ENCODE assay signal across 8 mouse cellular contexts in genomic region chr12:110696173-110696974, GRCm38 (mm10). TPM values are rescaled to one million over a fixed set of nuclear protein-coding genes. Genes with fewer than 3 reads are reported as not detected.
DNase-seq lines count a peak whose midpoint lies in the region; ATAC-seq and TF ChIP-seq lines count a peak whose summit lies in the region.

No protein-coding gene starts in this region.

- H3K36me3 ChIP-seq in embryonic facial prominence, embryonic 13.5 days: peaks cover 23% of the 10 kb centered on the region
- peaks cover 26% of the 10 kb centered on the region for H3K36me3 ChIP-seq in limb, embryonic 14.5 days (ENCODE audit: control insufficient read depth, insufficient read depth, low read length)
- H3K36me3 ChIP-seq in midbrain, postnatal 0 days (ENCODE audit: insufficient read depth, low read length): peaks cover 9% of the 10 kb centered on the region; the same call in 1 of the 2 replicates

- peak; percentile 96 for ATAC-seq in embryonic facial prominence, embryonic 13.5 days (ENCODE audit: insufficient number of reproducible peaks, insufficient read depth, low FRiP score, low TSS enrichment, low read depth)
- peak; percentile 95 for ATAC-seq in limb, embryonic 14.5 days (ENCODE audit: low FRiP score, low read depth)
- peak; percentile 95 for ATAC-seq in midbrain, postnatal 0 days (ENCODE audit: low FRiP score)

- no peak for TF ChIP-seq CTCF in midbrain, postnatal 0 days (IDR thresholded peaks at IDR 0.05)

- H3K27ac ChIP-seq in embryonic facial prominence, embryonic 13.5 days: peak overlapping the region; percentile 94
- H3K27ac ChIP-seq in limb, embryonic 14.5 days (replicated peaks; ENCODE audit: low read depth, low read length): peak overlapping the region; percentile 90
- H3K27ac ChIP-seq in midbrain, postnatal 0 days (ENCODE audit: low read depth, low read length): peak overlapping the region; percentile 99

- H3K4me1 ChIP-seq in embryonic facial prominence, embryonic 13.5 days: peaks cover 18% of the 10 kb centered on the region
- peaks cover 11% of the 10 kb centered on the region; the same call in 1 of the 2 replicates for H3K4me1 ChIP-seq in limb, embryonic 14.5 days (ENCODE audit: control insufficient read depth, insufficient read depth, low read length)
- no peaks in the 10 kb centered on the region; the same call in 1 of the 2 replicates for H3K4me1 ChIP-seq in midbrain, postnatal 0 days (ENCODE audit: insufficient read depth, low read length)

- peak overlapping the region; percentile 63 for H3K4me2 ChIP-seq in embryonic facial prominence, embryonic 13.5 days
- peak overlapping the region; percentile 81 for H3K4me2 ChIP-seq in limb, embryonic 14.5 days (replicated peaks; ENCODE audit: low read depth, low read length, severe bottlenecking)
- H3K4me2 ChIP-seq in midbrain, postnatal 0 days (ENCODE audit: low read depth, low read length, poor library complexity, severe bottlenecking): peak overlapping the region; percentile 78

- H3K9me3 ChIP-seq in embryonic facial prominence, embryonic 13.5 days: no peaks in the 10 kb centered on the region
- H3K9me3 ChIP-seq in limb, embryonic 14.5 days (ENCODE audit: control insufficient read depth, low read length): no peaks in the 10 kb centered on the region
- H3K9me3 ChIP-seq in midbrain, postnatal 0 days (ENCODE audit: low read length): no peaks in the 10 kb centered on the region

- peak overlapping the region; percentile 100 for H3K4me3 ChIP-seq in embryonic facial prominence, embryonic 13.5 days
- H3K4me3 ChIP-seq in limb, embryonic 14.5 days (replicated peaks; ENCODE audit: low read length): peak overlapping the region; percentile 100
- peak overlapping the region; percentile 99 for H3K4me3 ChIP-seq in midbrain, postnatal 0 days (ENCODE audit: low read depth, low read length)

- WGBS in embryonic facial prominence, embryonic 13.5 days: under 1% methylated on average over 89 of the region's 89 CpGs
- 3% methylated on average over 75 of the region's 89 CpGs for WGBS in limb, embryonic 14.5 days
- WGBS in midbrain, postnatal 0 days: under 1% methylated on average over 80 of the region's 89 CpGs

- no peaks in the 10 kb centered on the region for H3K27me3 ChIP-seq in embryonic facial prominence, embryonic 13.5 days
- no peaks in the 10 kb centered on the region for H3K27me3 ChIP-seq in limb, embryonic 14.5 days (ENCODE audit: control insufficient read depth, insufficient read depth, low read length)
- no peaks in the 10 kb centered on the region for H3K27me3 ChIP-seq in midbrain, postnatal 0 days (ENCODE audit: insufficient read depth, low read length)

- TF ChIP-seq POLR2A in limb, embryonic 14.5 days (IDR thresholded peaks at IDR 0.05; ENCODE audit: borderline replicate concordance, extremely low read depth, insufficient read depth, insufficient read length): peak; percentile 99

- H3K9ac ChIP-seq in embryonic facial prominence, embryonic 13.5 days: peak overlapping the region; percentile 99
- peak overlapping the region; percentile 96 for H3K9ac ChIP-seq in limb, embryonic 14.5 days (ENCODE audit: low read depth, low read length, severe bottlenecking)
- H3K9ac ChIP-seq in midbrain, postnatal 0 days (replicated peaks; ENCODE audit: low read length, poor library complexity, severe bottlenecking): peak overlapping the region; percentile 100

- DNase-seq in 3134 (ENCODE audit: extremely low read depth, insufficient read length, low spot score): peak; percentile 98
- peak; percentile 99 for DNase-seq in adrenal gland, postnatal 36 days
- peak; percentile 95 for DNase-seq in heart, adult 8-10 months (ENCODE audit: low spot score)
- DNase-seq in kidney, adult 9 months: peak; percentile 98
- DNase-seq in limb, embryonic 14.5 days (ENCODE audit: low spot score): peak; percentile 94
- peak; percentile 97 for DNase-seq in midbrain, postnatal 0 days (ENCODE audit: low spot score)
- DNase-seq in spleen, postnatal 14 days (ENCODE audit: low spot score in 2 of 2): peak; percentile 99

RNA-seq across cellular contexts. Expression of gene Hsp90aa1, which starts 6.2 kb away (rescaled TPM):
- total RNA-seq in adrenal gland, postnatal 36 days (2021): 100 to 1,000 TPM; 501 to 911 TPM
- 827 and 849 TPM in 2 replicates for polyA plus RNA-seq in embryonic facial prominence, embryonic 13.5 days (2015; fragmentation: Nextera tagmentation; extraction: Ambion mirVana)
- total RNA-seq in heart, adult 8-10 months (2022): 100 to 1,000 TPM; 124 to 228 (median 180) TPM
- 164 and 169 TPM in 2 replicates for polyA plus RNA-seq in limb, embryonic 14.5 days (2012; rRNA removed)
- polyA plus RNA-seq in limb, embryonic 14.5 days (2014; fragmentation: Nextera tagmentation; extraction: Ambion mirVana): 633 and 664 TPM in 2 replicates
- 567 and 693 TPM in 2 replicates for total RNA-seq in midbrain, postnatal 0 days (2014; rRNA removed)
- polyA plus RNA-seq in midbrain, postnatal 0 days (2015; fragmentation: Nextera tagmentation; extraction: Ambion mirVana): 1,476 and 1,620 TPM in 2 replicates

RNA-seq across cellular contexts. Expression of gene 1700001K19Rik, which starts 14.0 kb away (rescaled TPM):
- not detected for total RNA-seq in adrenal gland, postnatal 36 days (2021)
- polyA plus RNA-seq in embryonic facial prominence, embryonic 13.5 days (2015; fragmentation: Nextera tagmentation; extraction: Ambion mirVana): not detected in 2 replicates
- not detected for total RNA-seq in heart, adult 8-10 months (2022)
- not detected in 2 replicates for polyA plus RNA-seq in limb, embryonic 14.5 days (2012; rRNA removed)
- polyA plus RNA-seq in limb, embryonic 14.5 days (2014; fragmentation: Nextera tagmentation; extraction: Ambion mirVana): 0.19 and 0.50 TPM in 2 replicates
- total RNA-seq in midbrain, postnatal 0 days (2014; rRNA removed): not detected in 2 replicates
- polyA plus RNA-seq in midbrain, postnatal 0 days (2015; fragmentation: Nextera tagmentation; extraction: Ambion mirVana): 0.17 TPM in 1 of 2 replicates, not detected in the other

RNA-seq across cellular contexts. Expression of gene Wdr20, which starts 41.4 kb away (rescaled TPM):
- 10 to 100 TPM; 44.1 to 45.3 TPM for total RNA-seq in adrenal gland, postnatal 36 days (2021)
- polyA plus RNA-seq in embryonic facial prominence, embryonic 13.5 days (2015; fragmentation: Nextera tagmentation; extraction: Ambion mirVana): 27.6 and 31.5 TPM in 2 replicates
- total RNA-seq in heart, adult 8-10 months (2022): 10 to 100 TPM; 30.9 to 36.7 (median 32.3) TPM
- polyA plus RNA-seq in limb, embryonic 14.5 days (2012; rRNA removed): 27.9 and 30.9 TPM in 2 replicates
- polyA plus RNA-seq in limb, embryonic 14.5 days (2014; fragmentation: Nextera tagmentation; extraction: Ambion mirVana): 20.4 and 25.9 TPM in 2 replicates
- 33.8 and 38.7 TPM in 2 replicates for total RNA-seq in midbrain, postnatal 0 days (2014; rRNA removed)
- 16.0 and 16.2 TPM in 2 replicates for polyA plus RNA-seq in midbrain, postnatal 0 days (2015; fragmentation: Nextera tagmentation; extraction: Ambion mirVana)

Comparison
In these comparisons a context has a peak if more than half of its experiments do, and no peak if none do; other contexts are left out.
1. Peak in every context shown above with its lines: DNase-seq, ATAC-seq, H3K4me3 ChIP-seq and H3K27ac ChIP-seq.